Mouse (Mus musculus): ENCODE measurements around the gene Taf9.

Gene Taf9

GRCm38 (mm10) chr13:100651439-100652186 is at the start of gene Taf9:
Taf9 (plus strand) TSS chr13:100651579.
- DNase-seq (ENCODE audit: low read depth, low spot score), result no peak

DNA sequence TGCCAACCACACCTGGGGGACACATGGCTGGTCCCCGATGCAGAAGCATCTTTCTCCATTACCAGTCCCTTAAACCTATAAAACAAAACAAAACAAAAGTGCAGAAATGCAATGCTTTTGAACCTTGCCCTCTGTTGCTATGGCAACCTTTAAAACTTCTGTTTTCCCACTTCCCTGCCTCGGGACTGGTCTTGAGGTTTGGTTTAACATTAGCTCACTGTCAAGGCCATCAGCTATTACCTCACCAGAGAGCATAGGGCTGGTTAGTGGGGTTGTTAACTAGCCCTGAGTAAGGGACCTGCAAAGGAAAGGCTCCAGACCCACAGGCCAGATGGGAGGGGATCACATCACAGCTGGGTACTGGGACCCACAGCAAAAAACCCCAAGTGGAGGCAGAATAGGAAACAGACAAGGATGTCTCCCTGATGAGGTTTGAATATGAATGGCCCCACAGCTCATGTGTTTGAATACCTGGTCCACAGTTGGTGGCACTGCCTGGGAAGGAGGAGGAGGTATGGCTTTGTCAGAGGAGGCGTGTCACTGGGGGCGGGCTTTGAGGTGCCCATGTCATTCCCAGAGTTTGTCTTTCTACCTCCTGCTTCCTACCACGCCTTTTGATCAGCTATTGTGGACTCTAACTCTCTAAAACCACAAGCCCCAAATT is 49.0 kb upstream of the Taf9 start:
- DNase-seq (ENCODE audit: low read depth, low spot score), result no peak

DNA sequence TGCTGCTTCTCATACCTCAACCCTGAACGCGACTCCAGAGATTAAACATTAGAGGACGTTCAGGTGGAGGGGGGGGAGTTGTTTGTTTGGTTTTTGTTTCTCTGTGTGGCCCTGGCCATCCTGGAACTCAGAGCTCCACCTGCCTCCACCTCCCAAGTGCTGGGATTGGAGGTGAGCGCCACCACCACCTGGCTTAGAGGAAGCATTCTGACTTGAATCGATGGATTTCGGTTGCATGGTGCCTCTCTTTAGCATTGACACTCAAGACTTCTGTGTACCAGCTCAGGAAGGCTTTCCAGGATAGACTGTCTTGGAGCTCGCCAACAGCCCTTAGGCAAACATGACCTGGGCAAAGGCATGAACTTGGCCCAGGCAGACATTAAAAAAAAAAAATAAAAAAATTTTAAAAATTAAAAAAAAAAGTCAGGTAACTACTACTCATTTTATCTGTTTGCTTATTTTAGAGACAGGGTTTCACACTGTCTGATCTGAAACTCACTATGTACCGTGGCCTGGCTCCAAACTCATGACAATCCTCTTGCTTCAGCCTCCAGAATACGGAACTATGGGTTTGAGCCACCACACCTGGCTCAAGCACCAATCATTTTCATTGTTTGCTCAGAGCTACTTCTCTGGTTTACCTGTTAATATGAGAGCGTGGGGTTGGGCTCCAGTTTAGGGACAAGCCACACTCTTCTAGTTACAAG is 48.2 kb upstream of the Taf9 start:
- no peak for DNase-seq (ENCODE audit: low read depth, low spot score)

DNA sequence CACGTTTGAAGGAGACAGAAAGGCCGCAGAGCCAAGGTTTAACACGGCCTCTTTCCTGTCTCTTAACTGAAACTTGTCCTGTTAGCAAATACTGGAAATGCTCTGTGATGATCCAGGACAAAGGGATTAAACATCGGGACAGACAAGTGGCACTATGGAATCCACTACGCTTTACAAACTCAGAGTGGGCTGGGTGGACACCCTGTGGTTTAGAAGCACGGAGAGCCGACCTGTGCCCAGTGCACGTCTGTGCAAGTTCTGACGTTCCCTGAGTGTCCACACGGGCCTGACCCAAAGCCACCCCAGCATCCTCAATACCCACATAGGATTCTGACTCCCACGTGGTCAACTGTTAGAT is 47.7 kb upstream of the Taf9 start:
- DNase-seq (ENCODE audit: low read depth, low spot score), result no peak

DNA sequence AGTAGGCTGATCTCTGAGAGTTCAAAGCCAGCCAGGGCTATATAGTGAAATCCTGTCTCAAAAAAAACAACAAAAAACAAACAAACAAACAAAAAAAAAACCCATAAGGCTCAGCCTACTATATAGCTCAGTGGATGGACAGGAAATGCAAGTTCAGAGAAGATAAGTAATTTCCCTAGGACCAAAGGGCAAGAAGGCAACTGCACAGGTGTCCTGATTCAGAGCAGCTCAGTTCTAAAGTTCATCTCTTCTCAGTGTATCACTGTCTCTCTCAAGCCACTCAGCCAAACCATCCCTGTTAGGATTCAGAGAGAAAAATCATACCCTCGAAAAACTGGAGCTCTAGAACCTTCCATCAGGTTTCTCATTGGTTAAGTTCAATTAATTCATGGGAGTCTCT is 45.5 kb upstream of the Taf9 start:
- no peak for DNase-seq (ENCODE audit: low read depth, low spot score)

DNA sequence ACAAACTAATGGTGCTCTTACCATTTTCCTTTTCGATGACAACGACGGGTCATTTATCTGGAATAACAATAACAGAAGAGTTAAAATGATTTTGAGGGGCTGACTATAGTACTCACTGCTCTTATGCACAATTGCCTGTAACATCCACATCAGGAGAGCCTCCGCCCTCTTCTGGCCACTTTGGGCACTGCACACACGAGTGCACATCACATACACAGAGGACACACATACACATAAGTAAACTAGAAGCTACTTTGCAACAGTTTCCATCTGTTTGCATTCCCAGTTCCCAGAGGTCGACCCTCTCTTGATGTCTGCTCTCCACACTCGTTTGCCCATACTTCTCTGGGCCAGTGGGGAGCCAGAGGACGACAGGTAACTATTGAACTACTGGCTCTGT is 43.6 kb upstream of the Taf9 start:
- no peak for DNase-seq (ENCODE audit: low read depth, low spot score)

GRCm38 (mm10) chr13:100611266-100611665 is 40.1 kb upstream of the Taf9 start:
- no peak for DNase-seq (ENCODE audit: low read depth, low spot score)

DNA sequence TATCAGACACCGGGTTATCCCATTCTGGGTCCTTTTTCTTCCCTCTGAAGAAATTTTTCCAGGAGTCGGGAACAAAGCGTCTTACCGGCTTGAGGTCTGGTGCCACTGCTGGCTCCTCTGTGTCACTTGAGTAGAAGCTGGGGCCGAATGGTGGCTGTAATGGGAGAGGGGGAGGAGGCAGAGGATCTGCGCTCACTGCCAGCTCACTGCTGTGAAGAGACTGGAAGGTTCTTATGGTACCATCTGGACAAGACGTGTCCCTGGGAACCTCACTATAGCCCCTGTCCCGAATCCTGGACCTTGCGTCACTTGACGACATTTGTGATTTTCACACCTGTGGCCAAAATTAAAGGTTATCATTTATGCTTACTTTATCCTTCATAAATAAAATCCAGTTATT is 39.1 kb upstream of the Taf9 start:
- DNase-seq (ENCODE audit: low read depth, low spot score), result peak; percentile 81

DNA sequence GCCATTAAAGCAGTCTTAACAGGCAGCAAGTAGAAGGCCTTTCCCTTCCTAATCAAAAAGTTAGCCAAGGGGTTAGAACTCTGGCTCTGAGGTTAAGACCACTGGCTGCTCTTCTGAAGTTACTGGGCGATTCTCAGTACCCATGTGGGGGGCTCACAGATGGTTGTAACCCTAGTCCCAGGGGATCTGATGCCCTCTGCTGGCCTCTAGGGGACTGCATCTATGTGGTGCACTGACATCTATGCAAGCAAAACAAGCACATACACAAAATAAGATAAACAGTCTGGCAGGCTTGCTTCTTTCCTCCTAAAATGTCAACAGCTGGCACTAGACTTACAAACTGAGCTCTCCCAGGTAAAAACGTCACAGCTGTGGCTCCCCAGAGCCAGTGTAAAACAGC is 38.5 kb upstream of the Taf9 start:
- DNase-seq (ENCODE audit: low read depth, low spot score), result no peak

GRCm38 (mm10) chr13:100616181-100617087 is 34.9 kb upstream of the Taf9 start, which contains the start of gene Marveld2:
Marveld2 (minus strand) TSS chr13:100616971.
- peak; percentile 81 for DNase-seq (ENCODE audit: low read depth, low spot score)

DNA sequence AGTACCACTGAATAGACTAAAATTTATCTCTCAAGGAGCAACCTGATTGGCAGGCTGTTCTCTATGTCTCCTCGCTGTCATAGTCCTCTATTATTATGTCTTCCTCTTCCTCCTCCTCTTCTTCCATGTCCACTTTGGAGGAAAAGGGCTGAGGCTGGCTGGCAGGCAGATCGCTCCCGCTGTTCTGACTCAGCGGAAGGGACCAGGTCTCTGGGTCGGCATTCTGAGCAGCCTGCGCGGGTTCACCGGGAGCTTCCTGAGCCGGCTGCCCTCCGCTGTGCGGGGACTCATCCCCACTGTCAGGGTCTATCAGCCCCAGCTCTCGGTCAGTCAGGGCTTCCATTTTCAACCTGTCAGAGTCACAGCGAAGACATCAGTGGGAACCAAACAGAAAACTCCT is 33.8 kb upstream of the Taf9 start:
- peak; percentile 12 for DNase-seq (ENCODE audit: low read depth, low spot score)

DNA sequence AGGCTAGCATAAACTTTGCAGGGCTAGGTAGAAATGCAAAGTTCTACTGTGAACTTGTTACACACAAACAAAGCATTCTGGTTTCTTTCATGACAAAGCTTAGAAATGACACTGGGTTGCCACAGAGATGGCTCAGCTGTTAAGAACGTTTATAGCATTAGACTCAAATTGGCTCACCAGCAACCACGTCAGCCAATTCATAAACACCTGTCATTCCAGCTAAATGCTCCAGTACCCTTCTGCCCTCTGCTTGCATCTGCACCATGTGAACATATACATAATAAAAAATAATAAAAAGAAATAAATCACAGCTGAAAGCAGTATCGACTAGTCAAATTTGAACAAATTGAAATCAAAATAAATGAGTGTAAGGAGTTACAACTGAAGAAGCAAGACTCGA is 29.1 kb upstream of the Taf9 start:
- DNase-seq (ENCODE audit: low read depth, low spot score), result no peak

GRCm38 (mm10) chr13:100634106-100634691 is 17.2 kb upstream of the Taf9 start:
- no peak for DNase-seq (ENCODE audit: low read depth, low spot score)

DNA sequence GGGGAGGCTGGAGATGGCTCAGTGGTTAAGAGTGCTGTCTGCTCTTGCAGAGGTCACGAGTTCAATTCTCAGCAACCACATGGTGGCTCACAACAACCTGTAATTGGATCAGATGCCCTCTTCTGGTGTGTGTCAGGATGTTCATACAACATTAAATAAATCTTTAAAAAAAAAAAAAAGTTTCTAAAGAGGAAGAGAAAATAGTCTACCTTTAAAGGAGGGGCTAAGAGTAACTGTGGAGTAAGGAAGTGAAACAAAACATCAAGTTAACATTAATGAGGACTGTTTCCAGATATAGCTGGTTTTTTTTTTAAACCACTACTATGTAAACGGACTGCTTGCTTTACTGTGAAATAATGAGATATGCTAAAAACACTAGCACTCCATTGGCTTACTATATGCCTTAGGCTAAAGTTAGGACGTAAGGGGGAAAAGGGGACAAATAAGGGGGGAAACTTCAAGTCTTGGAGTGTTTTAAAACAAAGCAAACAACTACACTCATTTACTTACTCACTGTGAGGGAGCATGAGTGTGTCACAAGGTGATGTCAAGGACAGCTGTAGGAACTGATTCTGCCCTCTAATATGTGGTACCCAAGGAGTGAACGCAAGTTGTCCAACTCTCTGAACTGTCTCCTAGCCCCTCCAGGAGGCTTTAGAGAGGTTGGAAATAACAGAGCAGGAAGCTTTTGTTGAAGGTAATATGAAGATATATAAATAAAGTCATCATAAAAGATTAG is 8.7 kb upstream of the Taf9 start:
- no peak for DNase-seq (ENCODE audit: low read depth, low spot score)

GRCm38 (mm10) chr13:100648223-100648622 is 3.2 kb upstream of the Taf9 start:
- no peak for DNase-seq (ENCODE audit: low read depth, low spot score)

- peak; percentile 97 for DNase-seq (ENCODE audit: low read depth, low spot score)
These were observed 585 bp upstream of the Taf9 start, which contains the start of the genes Ak6 and Rad17 for GRCm38 (mm10) chr13:100650550-100651438. Ak6 (plus strand) TSS chr13:100650979. Rad17 (minus strand) TSS chr13:100651051.

DNA sequence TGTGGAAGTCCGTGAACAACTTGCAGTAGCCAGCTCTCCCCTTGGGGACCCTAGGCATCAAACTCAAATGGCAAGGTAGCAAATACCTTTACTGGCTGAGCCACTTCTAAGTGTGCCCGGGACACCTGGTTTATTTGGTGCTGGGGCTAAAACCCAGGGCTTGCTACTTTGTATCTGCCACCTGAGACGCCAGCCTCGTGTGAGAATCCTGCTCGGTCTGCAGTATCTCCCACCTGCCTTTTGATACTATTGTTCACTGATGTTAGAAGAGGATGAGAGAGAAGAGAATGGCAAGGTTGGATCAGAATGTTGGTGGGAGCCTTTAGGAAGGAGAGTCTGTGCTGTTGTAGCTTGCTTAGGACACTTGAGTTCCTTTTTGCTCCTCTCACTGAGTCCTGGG is 6.7 kb downstream of the Taf9 start:
- no peak for DNase-seq (ENCODE audit: low read depth, low spot score)

DNA sequence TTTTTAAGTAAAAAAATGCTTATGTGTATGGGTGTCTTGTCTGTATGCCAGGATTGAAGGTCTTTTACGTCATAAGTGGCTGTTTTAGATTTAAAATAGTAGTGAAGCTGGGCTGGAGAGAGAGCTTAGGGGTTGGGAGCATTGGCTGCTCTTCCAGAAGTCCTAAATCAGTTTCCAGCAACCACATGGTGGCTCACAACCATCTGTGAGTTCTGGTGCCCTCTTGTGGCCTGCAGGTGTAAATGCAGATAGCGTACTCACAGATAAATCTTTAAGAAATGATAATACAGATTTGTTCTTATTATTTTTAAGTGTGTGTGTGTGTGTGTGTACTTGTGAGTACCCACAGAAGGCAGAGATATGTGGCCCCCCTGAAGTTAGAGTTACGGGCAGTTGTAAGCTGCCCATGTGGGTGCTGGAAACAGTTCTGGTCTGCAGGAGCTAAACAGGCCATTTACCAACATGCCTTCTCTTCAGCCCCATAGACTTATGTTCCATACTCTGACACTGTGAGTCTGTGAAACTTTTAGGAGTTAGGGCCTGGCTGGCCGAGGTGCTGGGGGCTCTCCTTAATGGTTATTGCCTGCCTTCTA is 8.6 kb downstream of the Taf9 start:
- DNase-seq (ENCODE audit: low read depth, low spot score), result peak; percentile 85
